Mouse (Mus musculus) activated CD4-positive, CD25-positive, alpha-beta regulatory T cell, adult 4 months (primary cell): ENCODE data around the gene Fsip1. TPM values are rescaled to one million over a fixed set of nuclear protein-coding genes. Genes with fewer than 3 reads are reported as not detected.

Experiments used
- ATAC-seq: one replicate; pipeline ENCODE4 v1.8.0; 2017
- polyA plus RNA-seq, 2 experiments: library from polyadenylated mRNA; unstranded; fragments of 100-300 nt; shearing (Covaris generic); gene quantifications; one replicate each; pipeline ENCODE4 v1.2.1; 2017

Gene Fsip1
- polyA plus RNA-seq, 2 experiments from 2014 or later, result not detected

- no peak for ATAC-seq
Measured at GRCm38 (mm10) chr2:118123743-118124142, 133.0 kb downstream of the Fsip1 start.

GRCm38 (mm10) chr2:118122291-118122690 lies 134.5 kb downstream of the Fsip1 start:
- no peak for ATAC-seq

- ATAC-seq, result no peak
Measured at GRCm38 (mm10) chr2:118120751-118121150, 136.0 kb downstream of the Fsip1 start.

- no peak for ATAC-seq
Measured at GRCm38 (mm10) chr2:118120095-118120494, 136.7 kb downstream of the Fsip1 start.

- ATAC-seq, result no peak
Measured at GRCm38 (mm10) chr2:118119684-118120083, 137.1 kb downstream of the Fsip1 start.

GRCm38 (mm10) chr2:118118515-118118914 lies 138.3 kb downstream of the Fsip1 start:
- no peak for ATAC-seq

- no peak for ATAC-seq
Measured at GRCm38 (mm10) chr2:118118045-118118444, 138.7 kb downstream of the Fsip1 start.

- ATAC-seq, result no peak
Measured at GRCm38 (mm10) chr2:118117401-118117800, 139.4 kb downstream of the Fsip1 start.

- no peak for ATAC-seq
Measured at GRCm38 (mm10) chr2:118116754-118117290, 139.9 kb downstream of the Fsip1 start.

GRCm38 (mm10) chr2:118116180-118116579 lies 140.6 kb downstream of the Fsip1 start:
- no peak for ATAC-seq

- no peak for ATAC-seq
Measured at GRCm38 (mm10) chr2:118115647-118116046, 141.1 kb downstream of the Fsip1 start.

- no peak for ATAC-seq
Measured at GRCm38 (mm10) chr2:118114671-118115070, 142.1 kb downstream of the Fsip1 start.

- ATAC-seq, result no peak
Measured at GRCm38 (mm10) chr2:118113808-118114524, 142.8 kb downstream of the Fsip1 start.

- ATAC-seq, result no peak
Measured at GRCm38 (mm10) chr2:118112846-118113479, 143.8 kb downstream of the Fsip1 start.

GRCm38 (mm10) chr2:118112438-118112837 lies 144.3 kb downstream of the Fsip1 start:
- ATAC-seq, result no peak

GRCm38 (mm10) chr2:118111488-118112131 lies 145.2 kb downstream of the Fsip1 start, which contains the start of gene Thbs1:
Gene Thbs1 (plus strand): TSS chr2:118111876.
- ATAC-seq, result no peak

GRCm38 (mm10) chr2:118111116-118111487 lies 145.7 kb downstream of the Fsip1 start:
- ATAC-seq, result no peak

- no peak for ATAC-seq
Measured at GRCm38 (mm10) chr2:118110225-118110915, 146.4 kb downstream of the Fsip1 start.

GRCm38 (mm10) chr2:118102169-118102568 lies 154.6 kb downstream of the Fsip1 start:
- no peak for ATAC-seq

- no peak for ATAC-seq
Measured at GRCm38 (mm10) chr2:118099104-118099503, 157.7 kb downstream of the Fsip1 start.

- no peak for ATAC-seq
Measured at GRCm38 (mm10) chr2:118091226-118091625, 165.5 kb downstream of the Fsip1 start.

GRCm38 (mm10) chr2:118087044-118087726 lies 169.6 kb downstream of the Fsip1 start:
- no peak for ATAC-seq
